Mouse (Mus musculus): ENCODE data around the gene Calml4.

DNA sequence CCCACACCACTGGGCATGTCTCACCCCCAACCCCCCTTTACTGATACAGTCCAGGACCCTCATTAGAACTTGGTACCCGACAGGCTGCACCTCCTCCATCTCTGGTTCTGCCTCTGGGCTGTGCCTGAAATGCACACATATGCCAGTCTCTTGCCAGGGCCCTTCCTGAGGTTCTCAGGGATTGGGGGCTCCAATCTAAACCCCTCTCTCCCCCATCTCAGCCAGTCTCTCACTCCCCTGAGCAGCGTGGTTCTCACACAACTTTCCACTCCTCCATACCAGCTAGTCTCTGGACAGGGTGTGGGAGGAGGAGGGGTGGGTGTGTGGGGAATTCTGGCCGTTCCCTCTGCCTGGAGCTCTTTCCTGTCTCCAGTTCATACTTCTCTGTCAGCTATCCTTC is 20.3 kb upstream of the Calml4 start:
- TF ChIP-seq MYOG (IDR thresholded peaks at IDR 0.05; ENCODE audit: control insufficient read depth, extremely low read depth, insufficient read length), result no peak
- no peak for TF ChIP-seq MYOD1 (IDR thresholded peaks at IDR 0.05; ENCODE audit: control insufficient read depth, insufficient read length, low read depth)
